Mouse (Mus musculus) liver, postnatal 0 days (tissue): Measurements from ENCODE around the gene Sdf2l1. TPM values are rescaled to one million over a fixed set of nuclear protein-coding genes. Genes with fewer than 3 reads are reported as not detected.

Experiments
- ATAC-seq: fragments of 200-750 bp; cut with Nextera tagmentation; 2 replicates; pipeline ENCODE4 v1.8.0; 2017; ENCODE audit warnings: mild to moderate bottlenecking, moderate library complexity
- DNase-seq: peaks from one replicate; pipeline ENCODE4 v3.0.0-alpha.2; 2016
- H3K27ac ChIP-seq: fragments of 300-500 bp; sonication (generic); 2 replicates; pipeline ENCODE4 v1.5.1; 2014; ENCODE audit warnings: antibody characterized with exemption, moderate library complexity, mild to moderate bottlenecking, low read depth
- H3K27me3 ChIP-seq: fragments of 300-500 bp; sonication (generic); 2 replicates; pipeline ENCODE4 v1.6.1; 2014; ENCODE audit warnings: low read length, control low read depth, mixed read lengths; ENCODE audit not compliant: insufficient read depth
- H3K36me3 ChIP-seq: fragments of 300-500 bp; sonication (generic); replicated peaks from 2 replicates; pipeline ENCODE4 v1.6.1; 2014; ENCODE audit warnings: mild to moderate bottlenecking, control low read depth, low read length, moderate library complexity, mixed read lengths; ENCODE audit not compliant: insufficient read depth
- H3K4me1 ChIP-seq: fragments of 300-500 bp; sonication (generic); 2 replicates; pipeline ENCODE4 v1.6.1; 2014; ENCODE audit warnings: antibody characterized with exemption, mild to moderate bottlenecking, control low read depth; ENCODE audit not compliant: insufficient read depth
- H3K4me2 ChIP-seq: fragments of 300-500 bp; sonication (generic); 2 replicates; pipeline ENCODE4 v1.6.1; 2014; ENCODE audit warnings: low read depth, mild to moderate bottlenecking, low read length, moderate library complexity, mixed read lengths
- H3K4me3 ChIP-seq: fragments of 300-500 bp; sonication (generic); 2 replicates; pipeline ENCODE4 v1.5.1; 2014; ENCODE audit warnings: low read depth, low read length
- H3K9ac ChIP-seq: fragments of 300-500 bp; sonication (generic); replicated peaks from 2 replicates; pipeline ENCODE4 v1.6.1; 2014; ENCODE audit warnings: mild to moderate bottlenecking, moderate library complexity
- H3K9me3 ChIP-seq: fragments of 300-500 bp; sonication (generic); 2 replicates; pipeline ENCODE4 v1.6.1; 2016; ENCODE audit warnings: mild to moderate bottlenecking, control low read depth, low read length, mixed read lengths
- CTCF ChIP-seq: sonication (generic); IDR thresholded peaks from 2 replicates; pipeline ENCODE4 v1.5.1; 2016; ENCODE audit warnings: antibody characterized with exemption, low read depth
- EP300 ChIP-seq: IDR thresholded peaks from 2 replicates; pipeline ENCODE4 v1.6.1; 2016; ENCODE audit warnings: antibody characterized with exemption, low read depth, mild to moderate bottlenecking
- WGBS: fragments of 180-500 bp; shearing (Covaris S2); extraction: QIAGEN DNeasy Blood & Tissue Kit; methylation state at CpG from one replicate; pipeline ENCODE4 v1.1.7; 2014; ENCODE audit not compliant: insufficient replicate concordance; 5-methylcytosine and 5-hydroxymethylcytosine counted together
- polyA plus RNA-seq: library from polyadenylated mRNA; unstranded; fragments of >200 nt; fragmentation: Nextera tagmentation; extraction: Ambion mirVana; gene quantifications from 2 replicates; pipeline ENCODE4 v1.2.1, GENCODE M21; 2015

The Sdf2l1 gene
- 25.8 and 27.1 TPM in 2 replicates for polyA plus RNA-seq

DNA sequence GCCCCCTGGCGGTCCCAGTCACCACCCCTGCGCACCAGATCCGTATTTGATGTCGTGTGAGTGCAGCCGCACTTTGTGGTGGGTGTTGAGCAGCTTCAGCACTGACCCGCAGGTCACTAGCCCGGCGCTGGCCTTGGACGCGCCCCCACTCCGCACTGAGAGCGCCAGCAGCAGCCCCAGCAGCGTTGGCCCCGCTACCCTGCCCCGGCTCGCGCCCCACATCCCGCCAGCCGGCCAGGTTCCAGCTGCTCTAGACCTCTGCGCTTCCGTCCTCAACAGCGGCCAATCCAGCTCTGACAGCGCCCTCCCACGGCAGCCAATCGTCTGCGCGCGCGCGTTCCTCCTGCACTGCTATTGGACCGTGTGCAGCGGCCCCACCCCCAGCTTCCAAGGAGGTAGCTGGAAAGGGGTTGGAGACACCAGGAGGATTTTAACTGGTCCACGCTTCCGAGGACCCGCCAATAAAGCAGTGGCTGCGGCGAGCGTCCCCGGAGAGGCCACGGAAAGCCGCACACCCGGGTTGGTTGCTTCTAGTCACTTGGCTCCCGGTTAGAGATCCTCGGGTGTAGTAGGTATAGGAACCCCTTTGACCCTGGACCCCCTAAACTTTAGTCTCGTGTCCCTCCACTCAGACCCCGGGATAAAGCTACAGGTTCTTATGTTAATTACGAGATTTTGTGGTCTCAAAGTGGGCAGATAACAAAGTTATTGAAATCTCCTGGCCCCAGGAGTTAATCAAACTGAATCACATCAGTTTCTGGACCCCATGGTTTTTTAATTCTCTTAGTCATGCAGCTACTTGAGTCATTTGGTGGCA lies at the start of gene Sdf2l1:
Gene Sdf2l1, minus strand, starts transcription at position 295 of the 817 bp plus-strand sequence.
- TF ChIP-seq CTCF: no peak; the same call in none of the 2 replicates
- Histone ChIP-seq H3K4me1 (peaks cover 11% of the 10 kb centered on the region; the same call in 1 of the 2 replicates), H3K4me3 (peak within 1 kb of the TSS; percentile 68), H3K27me3 (no peaks in the 10 kb centered on the region), H3K9ac (peak within 1 kb of the TSS; percentile 72), H3K27ac (no peak within 1 kb of the TSS), H3K36me3 (no peaks in the 10 kb centered on the region), H3K4me2 (peak within 1 kb of the TSS; percentile 96), H3K9me3 (no peaks in the 10 kb centered on the region)
- ATAC-seq: peak; percentile 98
- whole genome bisulfite sequencing: under 1% methylated on average over 46 of the region's 47 CpGs
- peak; percentile 98 for DNase-seq

DNA sequence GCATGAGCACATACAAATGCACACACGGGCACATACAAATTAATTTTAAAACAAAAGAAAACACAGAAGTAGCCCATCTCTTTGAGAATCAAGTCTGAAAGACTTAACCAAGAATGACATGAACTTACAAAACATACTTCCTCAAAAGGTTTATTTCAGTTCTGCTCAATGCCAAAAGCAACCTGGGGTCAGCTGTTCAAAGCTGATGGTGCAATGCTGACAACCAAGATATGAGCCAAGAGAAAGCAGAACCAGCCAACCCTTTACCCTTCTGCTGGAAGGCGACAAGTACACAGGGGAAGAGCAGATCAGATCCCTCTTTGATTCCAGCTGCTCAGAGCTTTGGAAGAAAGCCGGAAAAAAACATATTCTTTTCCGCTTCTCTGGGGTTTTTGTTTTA lies 49.2 kb upstream of the Sdf2l1 start:
- peaks cover 9% of the 10 kb centered on the region; the same call in 1 of the 2 replicates for H3K36me3 ChIP-seq
- no peak overlapping the region for H3K4me2 ChIP-seq
- DNase-seq: peak; percentile 54
- WGBS: 48% methylated on average over 4 of the region's 4 CpGs
- H3K4me1 ChIP-seq: peaks cover 33% of the 10 kb centered on the region
- no peaks in the 10 kb centered on the region for H3K9me3 ChIP-seq
- no peak overlapping the region for H3K4me3 ChIP-seq
- H3K27me3 ChIP-seq: no peaks in the 10 kb centered on the region
- no peak overlapping the region for H3K9ac ChIP-seq
- peak; percentile 78 for ATAC-seq
- peak overlapping the region; percentile 49 for H3K27ac ChIP-seq
- TF ChIP-seq CTCF (no peak), EP300 (peak; percentile 35; the same call in 1 of the 2 replicates)

DNA sequence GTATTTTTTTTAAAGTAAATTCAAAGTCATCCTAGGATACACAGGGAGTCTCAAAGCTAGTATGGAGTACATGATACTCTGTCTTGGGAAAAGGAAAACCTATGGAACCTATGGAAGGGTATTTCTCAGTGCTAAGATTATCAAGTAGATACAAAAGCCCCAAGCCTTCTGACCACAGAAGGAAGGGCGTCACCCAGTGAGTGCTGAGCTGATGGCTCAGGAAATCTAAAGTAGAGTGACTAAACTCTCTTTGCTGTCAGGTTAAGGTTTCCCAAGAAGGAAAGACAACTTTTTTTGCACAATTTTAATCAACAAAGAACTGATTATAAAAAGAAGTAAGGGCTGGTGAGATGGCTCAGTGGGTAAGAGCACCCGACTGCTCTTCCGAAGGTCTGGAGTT lies 47.5 kb upstream of the Sdf2l1 start:
- 74% methylated on average over 3 of the region's 3 CpGs for WGBS
- no peak overlapping the region for H3K4me3 ChIP-seq
- no peak for ATAC-seq

DNA sequence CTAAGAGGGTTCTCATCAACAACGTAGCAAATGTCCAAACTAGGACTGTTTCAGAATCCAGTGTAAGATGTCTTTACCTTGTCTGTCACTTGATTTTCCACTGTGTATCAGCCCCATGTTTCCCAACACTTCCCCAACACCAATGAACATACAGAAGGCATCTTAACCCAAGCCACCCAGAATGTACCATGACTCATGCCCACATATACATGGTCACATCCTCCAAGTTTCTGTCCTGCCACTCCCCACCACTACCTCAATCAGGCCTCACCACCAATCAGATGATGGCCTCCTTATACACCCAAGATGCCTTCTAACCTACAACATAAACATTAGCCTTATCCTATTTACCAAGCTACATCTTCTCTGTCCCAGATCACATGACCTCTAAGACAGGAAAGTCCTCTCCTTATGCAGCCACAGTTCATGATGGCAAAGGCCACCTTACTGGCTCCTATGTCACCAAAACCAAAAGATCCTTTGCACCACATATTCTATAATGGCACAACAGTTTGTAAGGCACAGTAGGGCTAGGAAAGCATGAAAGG lies 45.5 kb upstream of the Sdf2l1 start:
- Histone ChIP-seq H3K27ac (no peak overlapping the region), H3K27me3 (no peaks in the 10 kb centered on the region), H3K9me3 (no peaks in the 10 kb centered on the region), H3K4me2 (no peak overlapping the region), H3K36me3 (peaks cover 33% of the 10 kb centered on the region), H3K4me3 (no peak overlapping the region), H3K9ac (no peak overlapping the region), H3K4me1 (peaks cover 31% of the 10 kb centered on the region)
- WGBS: 90% methylated on average over 1 of the region's 1 CpGs
- ATAC-seq: no peak
- TF ChIP-seq CTCF (no peak), EP300 (no peak)
- DNase-seq: no peak

More for the DNA sequence above, 47.5 kb upstream of the Sdf2l1 start:
- H3K36me3 ChIP-seq: peaks cover 19% of the 10 kb centered on the region
- no peak overlapping the region for H3K27ac ChIP-seq
- H3K27me3 ChIP-seq: no peaks in the 10 kb centered on the region
- no peaks in the 10 kb centered on the region for H3K9me3 ChIP-seq
- H3K4me1 ChIP-seq: peaks cover 34% of the 10 kb centered on the region
- no peak for DNase-seq
- no peak overlapping the region for H3K9ac ChIP-seq
- no peak for TF ChIP-seq CTCF
- no peak for TF ChIP-seq EP300
- no peak overlapping the region for H3K4me2 ChIP-seq

DNA sequence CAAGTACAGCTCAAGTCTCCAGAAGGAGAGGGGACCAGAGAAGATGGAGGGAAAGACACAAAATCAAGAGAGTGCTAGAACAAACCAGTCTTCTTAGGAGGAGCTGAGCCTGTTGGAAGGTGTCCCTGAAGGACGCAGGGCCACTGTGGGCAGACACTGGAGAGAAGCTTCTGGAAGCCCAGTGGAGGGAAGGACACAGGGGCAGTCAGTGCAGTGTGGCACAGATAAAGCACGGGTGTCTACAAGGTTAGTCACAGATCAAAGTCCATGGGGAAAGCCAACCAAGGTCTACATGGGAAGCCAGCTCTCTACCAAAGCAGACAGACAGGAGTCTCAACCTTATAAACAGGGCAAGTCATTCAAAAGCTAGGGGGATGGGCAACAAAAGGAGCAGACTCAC lies 43.6 kb upstream of the Sdf2l1 start:
- ATAC-seq (no peak), DNase-seq (no peak)
- Histone ChIP-seq H3K4me3 (no peak overlapping the region), H3K27me3 (no peaks in the 10 kb centered on the region), H3K9me3 (no peaks in the 10 kb centered on the region), H3K9ac (no peak overlapping the region), H3K36me3 (peaks cover 46% of the 10 kb centered on the region), H3K27ac (no peak overlapping the region), H3K4me2 (no peak overlapping the region), H3K4me1 (peaks cover 15% of the 10 kb centered on the region)
- WGBS: 75% methylated on average over 2 of the region's 2 CpGs
- no peak for TF ChIP-seq CTCF
- TF ChIP-seq EP300: no peak

DNA sequence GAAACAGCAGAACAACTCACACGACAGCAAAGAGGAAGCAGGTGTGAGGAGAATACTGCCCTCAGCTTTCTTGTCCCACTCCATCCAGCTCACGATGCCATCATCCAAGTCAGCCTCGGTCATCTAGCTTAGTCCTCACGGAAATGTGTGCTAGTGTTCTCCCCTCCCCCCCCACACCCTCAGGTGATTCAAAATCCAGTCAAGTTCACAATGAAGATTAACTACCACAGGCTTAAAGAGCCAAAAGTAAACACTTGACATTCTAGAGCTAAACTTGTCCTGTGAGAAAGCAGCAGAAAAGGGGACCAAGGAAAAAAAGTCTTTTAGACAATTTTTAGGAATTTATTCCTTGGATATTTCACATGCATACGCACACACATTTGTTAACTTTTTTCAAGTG lies 35.9 kb upstream of the Sdf2l1 start:
- Histone ChIP-seq H3K9ac (no peak overlapping the region), H3K36me3 (peaks cover 40% of the 10 kb centered on the region), H3K4me3 (no peak overlapping the region), H3K4me2 (no peak overlapping the region), H3K27me3 (no peaks in the 10 kb centered on the region), H3K27ac (no peak overlapping the region), H3K4me1 (no peaks in the 10 kb centered on the region), H3K9me3 (no peaks in the 10 kb centered on the region)
- DNase-seq: no peak
- TF ChIP-seq CTCF: no peak
- TF ChIP-seq EP300: no peak
- WGBS: 84% methylated on average over 5 of the region's 5 CpGs
- ATAC-seq: no peak
